Mouse (Mus musculus) right cerebral cortex, postnatal 10 days (tissue): ENCODE results near the gene Lgi4.
A peak's percentile ranks its signal among the peaks of the same experiment; 100 is the strongest.

Source experiments
- DNase-seq, 2 experiments: peaks; one replicate each; pipeline ENCODE4 v3.0.0; 2021; ENCODE audit warnings: low spot score in 2 of 2

Gene Lgi4

DNA sequence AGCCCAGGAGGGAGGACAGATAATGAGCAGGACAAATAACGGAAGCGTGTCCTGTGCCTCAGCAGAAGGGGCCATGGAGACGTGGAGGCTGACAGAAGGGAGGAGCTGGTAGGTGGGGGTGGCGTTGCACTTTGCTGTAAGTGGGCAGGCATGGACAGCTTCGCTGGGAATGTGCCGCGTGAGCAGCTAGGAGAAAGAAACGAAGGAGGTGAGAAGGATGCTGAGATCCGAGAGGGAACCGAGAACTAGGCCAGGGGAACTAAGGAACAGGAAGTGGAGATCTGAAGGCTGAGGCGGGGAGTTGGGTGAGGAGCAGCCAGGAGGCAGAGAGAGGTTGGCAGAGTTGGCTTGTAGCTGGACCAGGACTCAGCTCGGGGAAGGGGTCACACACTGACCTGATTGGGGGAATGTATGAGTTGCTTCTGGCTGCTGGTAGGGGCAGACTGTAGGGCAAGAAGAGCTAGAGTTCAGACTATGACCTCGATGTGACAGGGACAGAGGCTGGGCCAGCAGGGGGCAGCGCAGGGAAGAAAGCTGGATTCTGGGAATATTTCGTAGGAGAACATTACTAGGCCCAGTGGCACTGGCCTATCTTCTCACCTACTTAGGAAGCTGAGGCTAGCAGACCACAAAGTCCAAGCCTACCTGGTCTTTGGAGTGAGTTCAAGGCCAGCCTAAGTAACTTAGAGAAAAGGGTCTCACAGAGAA lies 46.1 kb downstream of the Lgi4 start:
- DNase-seq = no peak

DNA sequence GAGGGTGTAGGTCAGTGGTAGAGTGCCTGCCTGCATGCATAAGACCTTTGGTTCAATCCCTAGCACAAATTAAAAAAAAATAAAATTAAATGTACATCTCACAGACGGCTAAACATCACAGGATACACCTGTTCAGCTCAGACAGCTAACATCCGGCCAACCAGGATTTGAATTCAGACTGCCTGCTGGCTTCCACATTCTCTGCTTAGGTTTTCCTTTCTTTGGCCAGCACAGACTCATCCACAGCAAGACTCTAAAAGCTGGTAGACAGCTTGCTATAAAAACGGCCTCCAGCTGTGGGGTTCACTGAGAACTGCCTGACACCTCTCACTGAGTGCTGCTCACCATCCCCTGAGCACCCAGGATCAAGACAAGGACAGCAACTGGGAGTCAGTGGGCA lies 47.0 kb downstream of the Lgi4 start:
- no peak for DNase-seq

DNA sequence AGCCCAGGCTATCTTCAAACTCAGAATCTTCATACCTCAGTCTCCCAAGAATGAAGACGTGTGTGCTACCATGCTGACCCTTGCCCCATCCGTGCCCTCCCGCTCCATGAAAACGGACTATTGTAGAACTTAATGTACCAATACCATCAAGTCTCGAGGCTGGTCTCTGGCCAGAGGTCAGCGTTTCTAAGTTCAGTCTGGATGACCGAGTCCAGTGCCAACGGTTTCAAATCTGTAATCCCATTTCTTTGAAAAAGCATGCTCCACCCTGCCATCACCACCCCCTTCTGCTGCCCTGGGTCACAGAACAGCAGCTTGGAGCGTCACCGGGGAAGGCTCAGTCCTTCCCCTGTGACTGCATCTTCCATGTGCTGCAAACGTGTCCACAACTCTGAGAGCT lies 48.6 kb downstream of the Lgi4 start:
- DNase-seq = no peak

DNA sequence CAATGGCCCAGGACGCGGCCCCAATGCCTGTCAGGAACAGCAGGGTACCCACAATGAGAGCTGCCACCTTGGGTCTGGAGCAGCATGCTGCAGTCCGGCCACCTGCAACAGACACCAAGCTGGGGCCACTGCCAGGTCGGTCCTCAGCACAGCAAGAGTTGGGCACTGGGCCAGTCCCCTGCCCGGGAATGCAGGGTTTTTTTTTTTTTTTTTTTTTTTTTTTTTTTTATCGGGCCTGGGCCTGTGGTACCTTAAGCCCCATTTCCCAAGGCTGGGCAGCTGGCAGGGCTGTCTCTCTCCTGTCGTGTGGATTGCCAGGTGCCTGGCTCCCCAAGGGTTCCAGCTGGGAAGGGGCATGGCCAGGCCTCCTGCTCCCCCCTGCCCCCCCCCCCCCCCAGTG lies 49.9 kb downstream of the Lgi4 start:
- no peak for DNase-seq

DNA sequence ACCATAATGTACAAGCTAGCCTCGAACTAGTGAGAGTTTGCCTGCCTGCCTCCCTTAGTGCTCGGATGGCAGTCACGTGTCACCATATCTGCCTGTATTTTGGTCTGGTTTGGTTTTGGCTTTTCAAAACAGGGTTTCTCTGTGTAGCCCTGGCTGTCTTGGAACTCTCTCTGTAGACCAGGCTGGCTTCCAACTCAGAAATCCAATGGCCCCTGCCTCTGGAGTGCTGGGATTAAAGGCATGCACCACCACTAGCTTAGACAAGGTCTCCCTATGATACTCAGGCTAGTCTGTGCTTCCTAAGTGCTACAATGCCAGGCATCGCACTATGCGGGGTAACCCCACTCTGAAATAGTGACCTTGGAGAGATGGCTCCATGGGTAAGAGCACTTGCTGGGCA lies 50.7 kb downstream of the Lgi4 start:
- no peak for DNase-seq

DNA sequence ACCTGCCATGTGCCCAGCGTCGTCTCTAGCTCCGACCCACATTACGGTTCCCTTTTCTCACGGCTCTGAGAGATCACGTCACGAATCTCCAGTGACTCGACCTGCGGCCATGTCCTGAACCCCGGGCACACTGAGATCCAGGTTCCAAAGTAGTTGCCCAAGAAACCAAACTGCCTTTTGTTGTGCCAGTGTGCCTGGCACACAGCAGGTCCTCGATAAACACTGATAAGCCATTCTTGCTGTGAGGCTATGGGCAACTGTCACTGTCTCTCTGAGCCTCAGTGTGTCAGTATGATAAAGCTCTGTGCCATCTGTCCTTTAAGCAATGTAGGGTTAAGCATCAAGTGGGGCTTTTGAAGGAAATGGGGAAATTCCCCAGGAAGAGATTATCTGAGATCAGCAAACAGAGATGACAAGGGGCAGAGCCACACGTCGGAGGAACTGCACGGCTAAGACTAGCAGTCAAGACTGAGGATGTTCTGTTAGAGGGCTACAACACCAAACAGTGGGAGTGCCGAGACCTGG lies 51.8 kb downstream of the Lgi4 start:
- no peak for DNase-seq

DNA sequence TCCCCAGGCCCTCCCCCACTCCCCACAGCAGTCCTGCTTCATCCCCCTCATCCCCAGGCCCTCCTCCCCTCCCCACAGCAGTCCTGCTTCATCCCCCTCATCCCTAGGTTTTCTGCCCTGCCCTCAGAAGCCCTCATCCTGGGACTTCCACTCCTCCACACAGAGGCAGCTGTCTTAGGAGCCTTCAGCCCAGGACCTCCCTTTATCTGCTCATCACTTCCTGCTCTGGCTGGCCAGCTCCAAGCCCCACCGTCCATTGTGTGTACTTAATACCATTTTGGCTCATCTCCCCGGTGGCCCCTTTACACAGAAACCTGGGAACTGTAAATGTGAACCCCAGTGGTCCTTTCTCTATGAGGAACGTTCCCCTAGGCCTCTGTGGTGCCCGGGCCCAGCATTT lies 52.9 kb downstream of the Lgi4 start:
- no peak for DNase-seq

DNA sequence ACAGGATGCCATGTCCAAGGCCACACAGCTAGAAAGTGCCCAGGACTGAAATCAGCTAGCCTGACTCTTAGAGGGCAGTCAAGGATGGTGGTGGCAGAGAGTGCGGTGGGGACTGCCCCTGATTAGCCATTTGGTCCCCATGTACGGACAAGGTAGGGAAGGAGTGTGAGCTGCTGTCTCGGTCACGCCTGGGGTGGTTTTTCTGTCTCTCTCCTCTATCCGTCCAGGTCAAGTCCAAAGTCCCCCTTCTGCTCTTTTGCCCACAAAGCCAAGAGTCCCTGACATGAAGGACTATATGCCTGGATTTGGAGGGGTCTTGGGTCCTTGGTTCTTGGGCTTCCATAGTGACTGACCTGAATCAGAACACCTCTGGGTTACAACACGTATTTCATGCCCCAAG lies 54.7 kb downstream of the Lgi4 start:
- DNase-seq = no peak

DNA sequence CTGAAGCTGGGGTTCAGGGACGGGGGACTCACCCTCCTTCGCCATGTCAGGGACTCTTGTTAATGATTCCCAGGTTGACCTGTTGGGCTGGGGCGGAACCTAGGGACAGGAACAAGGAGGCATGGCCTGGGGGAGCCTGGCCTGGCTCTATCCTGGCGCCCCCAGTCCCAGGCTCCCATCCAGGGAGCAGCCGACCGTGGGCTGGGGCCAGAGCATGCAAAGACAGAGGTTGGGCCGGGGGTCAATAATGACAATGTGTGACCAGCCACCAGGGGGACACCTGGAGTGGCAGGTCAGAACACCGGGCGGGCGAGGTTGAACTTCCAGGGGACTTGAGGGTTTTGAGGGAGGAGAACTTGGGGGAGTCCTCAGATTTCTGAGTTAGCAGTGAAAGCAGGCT lies 55.5 kb downstream of the Lgi4 start:
- no peak for DNase-seq

DNA sequence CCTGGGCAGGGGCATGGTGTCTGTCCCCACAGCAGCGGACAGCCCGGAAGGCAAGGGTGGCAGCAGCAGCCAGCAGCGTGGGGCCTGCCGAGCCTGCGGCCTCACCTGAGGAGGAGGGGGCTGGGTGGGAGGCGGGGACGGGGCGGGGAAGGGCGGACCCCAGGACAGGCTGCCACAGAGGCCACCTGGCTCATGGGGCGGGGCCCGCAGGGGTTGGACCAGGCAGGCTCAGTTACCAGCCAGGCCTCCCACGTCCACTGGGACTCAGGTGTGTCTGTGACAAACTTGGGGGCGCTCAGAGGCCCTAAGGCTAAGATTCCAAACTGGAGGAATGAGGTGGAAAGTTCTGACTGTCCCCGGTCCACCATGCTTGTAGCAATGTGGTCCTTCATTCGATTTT lies 56.0 kb downstream of the Lgi4 start, which contains the start of gene Hpn:
Gene Hpn, minus strand, starts transcription at position 109 of the 400 bp plus-strand sequence.
- DNase-seq = no peak

DNA sequence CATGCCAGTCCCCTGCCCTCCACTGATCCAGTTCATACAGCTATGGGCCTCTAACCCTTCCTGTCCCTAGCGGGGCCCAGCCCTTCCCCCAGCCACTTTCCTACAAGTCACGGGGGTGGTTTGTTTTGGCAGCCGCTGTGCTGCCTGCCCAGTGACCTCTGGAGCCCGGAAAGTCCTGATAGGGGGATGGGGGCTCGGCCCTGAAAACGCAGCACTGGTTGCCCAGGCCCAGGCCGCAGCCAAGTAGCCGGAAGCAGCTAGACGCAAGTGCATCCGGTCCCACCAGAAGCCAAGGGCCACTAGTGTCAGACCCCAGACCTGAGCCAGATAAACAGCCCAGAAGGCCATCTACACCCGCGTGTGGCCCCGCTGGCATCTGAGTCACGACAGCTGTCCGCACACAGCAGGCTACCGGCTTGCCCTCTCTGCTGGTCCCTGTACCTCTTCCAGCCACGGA lies 56.5 kb downstream of the Lgi4 start:
- peak; percentile 57 to 72 for DNase-seq

DNA sequence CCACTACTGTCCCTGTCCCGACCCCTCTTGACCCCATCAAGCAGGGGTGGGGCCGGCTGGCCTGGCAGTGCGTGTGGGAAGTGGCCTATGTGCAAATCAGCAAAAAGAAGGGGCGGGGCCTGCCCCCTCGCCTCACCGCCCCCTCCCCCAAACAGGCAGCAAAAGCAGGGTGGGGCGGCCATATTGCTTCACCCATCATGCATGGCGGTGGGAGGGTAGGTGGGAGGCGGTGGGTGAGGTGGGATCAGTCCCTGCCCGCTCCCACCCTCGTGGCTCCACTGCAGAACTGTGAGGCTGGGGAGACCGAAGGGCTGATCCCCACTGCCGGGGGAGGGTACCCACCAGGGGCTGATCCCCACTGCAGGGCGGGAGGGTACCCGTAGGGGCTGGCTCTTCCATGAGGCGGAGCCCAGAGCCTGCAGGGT lies 57.6 kb downstream of the Lgi4 start:
- DNase-seq = no peak

DNA sequence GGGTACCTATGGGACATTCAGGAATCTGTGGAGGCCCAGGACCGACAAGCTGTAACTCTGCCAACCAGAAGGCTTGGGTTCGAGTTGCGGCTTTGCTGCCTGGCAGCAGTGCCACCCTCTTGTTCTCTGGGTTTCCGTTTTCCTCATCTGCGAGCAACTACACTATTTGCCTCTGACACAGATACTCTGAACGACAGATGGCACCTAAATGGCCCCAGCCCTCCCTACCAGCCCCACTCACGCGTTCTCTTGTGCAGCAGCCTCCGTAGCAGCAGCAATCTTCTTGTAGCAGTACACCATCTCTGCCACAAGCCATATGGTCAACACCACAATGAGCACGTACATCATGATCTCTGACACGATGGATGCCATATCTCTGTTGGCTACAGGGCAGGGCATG lies 58.3 kb downstream of the Lgi4 start:
- no peak for DNase-seq

DNA sequence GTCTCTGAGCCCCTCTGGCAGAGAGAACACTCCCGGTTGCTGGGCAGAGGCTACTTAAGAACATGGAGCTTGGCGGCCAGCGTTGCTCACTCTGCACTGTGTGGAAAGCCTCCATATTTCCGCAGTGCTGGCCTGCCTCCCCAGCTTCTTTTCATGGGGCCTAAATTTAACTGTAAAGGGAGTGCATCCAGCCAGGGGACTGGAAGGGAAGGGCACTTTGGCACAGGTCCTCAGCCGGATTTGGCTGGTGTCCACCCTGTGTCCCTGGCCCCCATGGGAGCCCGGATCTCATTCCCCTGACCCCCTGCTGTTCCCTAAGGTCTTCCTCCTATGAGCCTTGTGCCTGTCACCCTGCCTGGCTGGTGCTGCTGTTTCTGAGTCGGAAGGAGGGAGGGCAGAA lies 59.3 kb downstream of the Lgi4 start:
- peak in 1 of 2 experiments; percentile 59 for DNase-seq

DNA sequence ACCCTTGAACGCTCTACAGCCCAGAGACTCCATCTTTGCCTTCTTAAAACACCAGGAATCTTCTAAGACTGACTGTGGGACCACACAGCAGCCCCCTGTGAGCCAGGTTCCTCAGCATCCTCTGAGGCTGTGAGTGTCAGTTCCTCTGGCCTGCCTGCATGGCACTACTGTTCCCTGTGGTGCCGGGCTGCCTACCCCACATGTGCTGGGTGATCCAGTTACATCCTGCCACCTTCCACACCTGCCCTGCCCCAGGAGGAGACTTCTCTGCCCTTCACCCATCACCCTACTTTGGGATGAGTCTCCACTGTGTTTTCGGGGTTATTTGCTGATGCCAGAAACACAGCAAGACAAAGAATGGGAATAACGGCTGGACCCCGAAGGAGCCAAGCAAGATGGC lies 60.4 kb downstream of the Lgi4 start:
- DNase-seq = no peak
